Mouse (Mus musculus) megakaryocyte progenitor cell, adult 5-6 weeks (primary cell): Measurements from ENCODE around the gene Psmb11. TPM values are rescaled to one million over a fixed set of nuclear protein-coding genes. Genes with fewer than 3 reads are reported as not detected.

Source experiments
- ATAC-seq: replicated peaks from 2 replicates; pipeline ENCODE4 v1.8.0; 2016; ENCODE audit warnings: mild to moderate bottlenecking, moderate TSS enrichment, inconsistent platforms; ENCODE audit not compliant: poor library complexity
- total RNA-seq, 2 experiments: library from RNA; stranded (forward) in 1 of 2; stranded (reverse) in 1 of 2; fragments of 157-497, 149-512 nt in 1 of 2; fragments of 200-1000 nt in 1 of 2; gene quantifications; 2 replicates each; pipeline versions ENCODE4 v1.2.3 to v1.2.4; 2015 to 2017

Gene Psmb11
- total RNA-seq (2015) (not detected in 2 replicates), total RNA-seq (2017) (0.04 TPM in 1 of 2 replicates, not detected in the other)

GRCm38 (mm10) chr14:54621133-54621532 lies at the start of gene Psmb11:
Gene Psmb11 (plus strand): TSS chr14:54621433.
- no peak for ATAC-seq

GRCm38 (mm10) chr14:54572122-54572521 lies 49.1 kb upstream of the Psmb11 start:
- ATAC-seq, result no peak

GRCm38 (mm10) chr14:54572790-54573736 lies 48.2 kb upstream of the Psmb11 start:
- ATAC-seq, result no peak

GRCm38 (mm10) chr14:54574253-54574652 lies 47.0 kb upstream of the Psmb11 start:
- no peak for ATAC-seq

GRCm38 (mm10) chr14:54575031-54575430 lies 46.2 kb upstream of the Psmb11 start:
- no peak for ATAC-seq

GRCm38 (mm10) chr14:54575631-54576030 lies 45.6 kb upstream of the Psmb11 start:
- no peak for ATAC-seq

- no peak for ATAC-seq
These were observed 44.8 kb upstream of the Psmb11 start for GRCm38 (mm10) chr14:54576241-54577088.

GRCm38 (mm10) chr14:54577089-54577982 lies 43.9 kb upstream of the Psmb11 start, which contains the start of gene Ajuba:
Gene Ajuba (minus strand): TSS chr14:54577558.
- peak; percentile 69 for ATAC-seq

- ATAC-seq, result peak; percentile 79
These were observed 43.2 kb upstream of the Psmb11 start for GRCm38 (mm10) chr14:54578063-54578462.

- ATAC-seq, result 0 out of 2 replicates have a peak, but pooled peaks have one; percentile 30
These were observed 41.6 kb upstream of the Psmb11 start for GRCm38 (mm10) chr14:54579638-54580037.

- no peak for ATAC-seq
These were observed 38.7 kb upstream of the Psmb11 start for GRCm38 (mm10) chr14:54582536-54582935.

- ATAC-seq, result peak; percentile 84
These were observed 37.4 kb upstream of the Psmb11 start for GRCm38 (mm10) chr14:54583681-54584338.

GRCm38 (mm10) chr14:54591056-54591455 lies 30.2 kb upstream of the Psmb11 start:
- ATAC-seq, result no peak

GRCm38 (mm10) chr14:54592319-54592934 lies 28.8 kb upstream of the Psmb11 start:
- peak; percentile 86 for ATAC-seq

- peak; percentile 59 for ATAC-seq
These were observed 27.2 kb upstream of the Psmb11 start for GRCm38 (mm10) chr14:54594055-54594454.

- no peak for ATAC-seq
These were observed 26.4 kb upstream of the Psmb11 start for GRCm38 (mm10) chr14:54594631-54595414.

GRCm38 (mm10) chr14:54597084-54597483 lies 24.1 kb upstream of the Psmb11 start:
- ATAC-seq, result 0 out of 2 replicates have a peak, but pooled peaks have one; percentile 46

GRCm38 (mm10) chr14:54601601-54602000 lies 19.6 kb upstream of the Psmb11 start:
- ATAC-seq, result no peak
